ENCODE assay signal across 8 mouse cellular contexts in the genomic region with DNA sequence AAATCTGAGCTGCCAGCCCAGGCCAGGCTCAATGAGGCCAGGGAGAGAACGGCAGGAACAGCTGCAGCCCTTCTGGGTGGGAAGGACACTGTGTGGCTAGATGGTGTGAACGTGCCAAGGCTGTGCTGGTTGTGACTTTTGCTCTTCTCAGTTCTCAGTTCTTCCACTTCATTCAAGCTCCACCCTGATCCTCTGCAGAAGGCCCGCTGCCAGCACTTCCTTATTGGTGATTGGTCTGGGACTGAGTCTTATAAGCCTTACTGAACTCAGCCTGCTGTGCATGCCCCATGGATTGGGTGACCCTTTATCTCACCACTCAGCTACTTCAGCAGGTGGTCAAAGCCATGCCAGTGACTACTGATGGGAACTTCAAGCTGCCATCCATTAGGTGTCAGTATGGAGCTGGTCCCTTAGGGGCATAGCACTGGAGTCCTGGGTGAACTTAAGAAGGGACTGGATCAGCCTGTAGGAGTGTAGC. TPM values are rescaled to one million over a fixed set of nuclear protein-coding genes. Genes with fewer than 3 reads are reported as not detected.
DNase-seq lines count a peak whose midpoint lies in the region; ATAC-seq and TF ChIP-seq lines count a peak whose summit lies in the region.

No protein-coding gene starts in this region.

- WGBS in kidney, adult 2 months, result 29% methylated on average over 3 of the region's 3 CpGs
- 57% methylated on average over 2 of the region's 3 CpGs for WGBS in forebrain, embryonic 11.5 days

- no peak overlapping the region for H3K9ac ChIP-seq in forebrain, embryonic 11.5 days (ENCODE audit: low read length)

- H3K4me1 ChIP-seq in kidney, adult 2 months (ENCODE audit: control insufficient read depth, insufficient read depth, low read length), result no peaks in the 10 kb centered on the region
- no peaks in the 10 kb centered on the region for H3K4me1 ChIP-seq in forebrain, embryonic 11.5 days (replicated peaks; ENCODE audit: control insufficient read depth, insufficient read depth, low read length)

- DNase-seq in kidney, adult 2 months, result peak; percentile 1
- DNase-seq in kidney, postnatal 25 days, result no peak
- DNase-seq in MN1 (ENCODE audit: low spot score), result peak; percentile 32
- DNase-seq in gastrocnemius, adult 18-20 months (ENCODE audit: low spot score), result peak; percentile 69
- DNase-seq in lung, postnatal 36 days, result peak; percentile 8
- no peak for DNase-seq in forebrain, embryonic 11.5 days (ENCODE audit: low spot score)
- no peak for DNase-seq in B cell, adult 2 months
- DNase-seq in urinary bladder, postnatal 4 days (ENCODE audit: low spot score in 2 of 2), result no peak

- no peak overlapping the region for H3K4me2 ChIP-seq in forebrain, embryonic 11.5 days (ENCODE audit: low read depth, low read length, severe bottlenecking)

- TF ChIP-seq POLR2A in kidney, adult 2 months (IDR thresholded peaks at IDR 0.05; ENCODE audit: low read depth, low read length), result no peak

- H3K36me3 ChIP-seq in kidney, adult 2 months (ENCODE audit: control insufficient read depth, insufficient read depth, low read length), result no peaks in the 10 kb centered on the region
- H3K36me3 ChIP-seq in forebrain, embryonic 11.5 days (ENCODE audit: control insufficient read depth, insufficient read depth, low read length), result no peaks in the 10 kb centered on the region

- H3K4me3 ChIP-seq in kidney, adult 2 months (ENCODE audit: insufficient read depth, low read depth, low read length), result no peak overlapping the region
- H3K4me3 ChIP-seq in forebrain, embryonic 11.5 days (ENCODE audit: low read depth, low read length), result no peak overlapping the region

- ATAC-seq in forebrain, embryonic 11.5 days (replicated peaks; ENCODE audit: low FRiP score), result no peak

- H3K9me3 ChIP-seq in forebrain, embryonic 11.5 days (ENCODE audit: control insufficient read depth, low read length), result no peaks in the 10 kb centered on the region

- H3K27me3 ChIP-seq in kidney, adult 2 months (replicated peaks; ENCODE audit: control insufficient read depth, insufficient read depth, low read length), result no peaks in the 10 kb centered on the region
- no peaks in the 10 kb centered on the region; the same call in 1 of the 2 replicates for H3K27me3 ChIP-seq in forebrain, embryonic 11.5 days (ENCODE audit: control insufficient read depth, insufficient read depth, low read length)

- no peak overlapping the region for H3K27ac ChIP-seq in kidney, adult 2 months (ENCODE audit: insufficient read depth, low read depth, low read length)
- H3K27ac ChIP-seq in forebrain, embryonic 11.5 days (ENCODE audit: low read depth, low read length), result no peak overlapping the region

- TF ChIP-seq CTCF in kidney, adult 2 months (conservative IDR thresholded peaks at IDR 0.05; ENCODE audit: insufficient read depth, insufficient read length, low read depth, low read length), result no peak; the same call in 1 of the 2 replicates

RNA-seq across cellular contexts. Expression of gene Atp2b3, which starts 23.6 kb away (rescaled TPM):
- 0.11 and 0.13 TPM in 2 replicates for polyA plus RNA-seq in kidney, adult 2 months (2012; rRNA removed)
- 10 to 100 TPM; 10.6 to 10.7 TPM for total RNA-seq in gastrocnemius, adult 18-20 months (2021)
- polyA plus RNA-seq in forebrain, embryonic 11.5 days (2014; fragmentation: Nextera tagmentation; extraction: Ambion mirVana), result 0.11 and 0.15 TPM in 2 replicates

RNA-seq across cellular contexts. Expression of gene Bgn, which starts 43.0 kb away (rescaled TPM):
- 277 and 333 TPM in 2 replicates for polyA plus RNA-seq in kidney, adult 2 months (2012; rRNA removed)
- total RNA-seq in gastrocnemius, adult 18-20 months (2021), result 10 to 100 TPM; 43.9 to 70.1 TPM
- polyA plus RNA-seq in forebrain, embryonic 11.5 days (2014; fragmentation: Nextera tagmentation; extraction: Ambion mirVana), result 28.6 and 32.2 TPM in 2 replicates

Comparison
In these comparisons a context has a peak if more than half of its experiments do, and no peak if none do; other contexts are left out.
1. DNase-seq: peak in kidney, adult 2 months (single experiment), MN1 (single experiment), gastrocnemius, adult 18-20 months (single experiment) and lung, postnatal 36 days (single experiment); none in kidney, postnatal 25 days (0 of 2), forebrain, embryonic 11.5 days (single experiment), B cell, adult 2 months (0 of 2) and urinary bladder, postnatal 4 days (0 of 2).